Mouse (Mus musculus) layer of hippocampus, adult 18-20 months (tissue): ENCODE measurements at regions not wholly inside any gene's neighbourhood (a gene's known extent, or its start where the extent isn't known, plus 50 kb on each side); places are given as distances from the start of the nearest gene placed in this dataset.

Source experiments
- DNase-seq, 2 experiments: peaks; one replicate each; pipeline ENCODE4 v3.0.0; 2022; ENCODE audit warnings: low spot score in 2 of 2

GRCm38 (mm10) chrX:60833456-60833855 lies 59.8 kb downstream of the Sox3 start:
- DNase-seq = no peak

GRCm38 (mm10) chrX:60831330-60832027 lies 61.8 kb downstream of the Sox3 start:
- DNase-seq = no peak

- peak; percentile 2 to 22 for DNase-seq
These were observed 67.8 kb downstream of the Sox3 start for GRCm38 (mm10) chrX:60825181-60826080.

- no peak for DNase-seq
These were observed 94.7 kb downstream of the Sox3 start for GRCm38 (mm10) chrX:60798567-60798966.

GRCm38 (mm10) chrX:60780766-60781165 lies 112.5 kb downstream of the Sox3 start:
- no peak for DNase-seq

- DNase-seq = no peak
These were observed 113.1 kb downstream of the Sox3 start for GRCm38 (mm10) chrX:60780161-60780560.

- DNase-seq = no peak
These were observed 119.6 kb downstream of the Sox3 start for GRCm38 (mm10) chrX:60773645-60774044.

GRCm38 (mm10) chrX:60772439-60772838 lies 120.8 kb downstream of the Sox3 start:
- DNase-seq = no peak

- no peak for DNase-seq
These were observed 142.8 kb downstream of the Sox3 start for GRCm38 (mm10) chrX:60750456-60750855.

GRCm38 (mm10) chrX:60743971-60744370 lies 149.3 kb downstream of the Sox3 start:
- DNase-seq = no peak

- peak in 1 of 2 experiments; percentile 0 for DNase-seq
These were observed 150.1 kb downstream of the Sox3 start for GRCm38 (mm10) chrX:60743020-60743707.

- DNase-seq = no peak
These were observed 127.1 kb upstream of the Atp11c start for GRCm38 (mm10) chrX:60719428-60720151.

- DNase-seq = no peak
These were observed 126.3 kb upstream of the Atp11c start for GRCm38 (mm10) chrX:60718794-60719193.

GRCm38 (mm10) chrX:60718156-60718769 lies 125.8 kb upstream of the Atp11c start:
- no peak for DNase-seq

GRCm38 (mm10) chrX:60681036-60681706 lies 88.7 kb upstream of the Atp11c start:
- no peak for DNase-seq

GRCm38 (mm10) chrX:60644726-60645318 lies 52.3 kb upstream of the Atp11c start:
- DNase-seq = no peak
